Mouse (Mus musculus): ENCODE measurements around the gene Eps8l1.
"Not testable (repeated sequence)": the region's sequence is repeated elsewhere in the genome, so short reads cannot be mapped to it uniquely, and the experiment has no call there.

DNA sequence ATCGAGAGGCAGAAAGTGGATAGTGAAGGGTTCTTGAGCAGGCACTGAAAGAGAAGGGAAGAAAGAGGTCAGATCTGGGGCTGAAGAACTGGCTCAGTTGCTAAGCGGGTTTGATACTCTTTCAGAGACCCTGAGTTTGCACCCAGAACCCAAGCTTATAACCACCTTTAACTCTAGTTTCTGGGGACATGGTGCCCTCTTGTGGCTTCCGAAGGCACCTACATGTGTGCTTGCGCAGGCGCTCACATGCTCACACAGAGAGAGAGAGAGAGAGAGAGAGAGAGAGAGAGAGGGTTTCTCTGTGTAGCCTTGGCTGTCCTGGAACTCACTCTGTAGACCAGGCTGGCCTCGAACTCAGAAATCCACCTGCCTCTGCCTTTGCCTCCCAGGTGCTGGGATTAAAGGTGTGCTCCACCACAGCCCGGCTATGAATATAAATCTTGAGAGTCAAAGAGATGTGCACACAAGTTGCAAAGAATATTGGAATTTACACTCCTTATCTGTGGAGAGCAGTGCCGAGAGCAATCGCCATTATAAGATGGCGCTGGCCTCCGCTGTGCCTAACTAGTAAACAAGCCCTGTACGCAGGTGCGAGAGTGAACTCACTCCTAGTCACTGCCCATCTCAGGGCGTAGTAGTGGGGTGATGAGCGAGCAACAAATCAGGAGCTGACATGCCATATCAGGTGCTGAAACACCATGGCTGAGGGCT, 63.9 kb downstream of the Eps8l1 start, which contains the start of gene Tnni3:
- peak; percentile 26; the same call in 1 of the 2 replicates for TF ChIP-seq CTCF (IDR thresholded peaks at IDR 0.05; ENCODE audit: low read depth, low read length)
- TF ChIP-seq GATA2 (IDR thresholded peaks at IDR 0.05; ENCODE audit: borderline replicate concordance, low read depth, low read length); GATA1 (IDR thresholded peaks at IDR 0.05; ENCODE audit: borderline replicate concordance, low read length): not testable (repeated sequence)
